In genomic region chr9:31002528-31002927, GRCm38 (mm10) we compare ENCODE assay signal across 17 mouse cellular contexts.
"Had no signal": no experiment of that assay in that cellular context is flagged by ENCODE, and none has a peak within 500 bp of the region (broad histone marks: within the 10 kb centered on the region; RNA-seq: fewer than 3 reads in every experiment).

No protein-coding gene starts in this region.

- H3K27me3 ChIP-seq: neural tube, embryonic 12.5 days; neural tube, embryonic 13.5 days; neural tube, embryonic 15.5 days; stomach, embryonic 15.5 days had no signal

- H3K27ac ChIP-seq: neural tube, embryonic 12.5 days; neural tube, embryonic 13.5 days; neural tube, embryonic 15.5 days; stomach, embryonic 15.5 days; stomach, postnatal 0 days had no signal

- H3K4me3 ChIP-seq: neural tube, embryonic 12.5 days; neural tube, embryonic 13.5 days; neural tube, embryonic 15.5 days; stomach, embryonic 15.5 days had no signal

- DNase-seq: retina, postnatal 1 day; right cerebral cortex, adult 18-20 months; right cerebral cortex, postnatal 14 days; right cerebral cortex, postnatal 25 days; right cerebral cortex, postnatal 4 days; spleen, adult 18-20 months; thymus, adult 18-20 months; thymus, adult 2 months; thymus, postnatal 14 days; thymus, postnatal 25 days; thymus, postnatal 36 days; thymus, postnatal 4 days had no signal

- H3K4me1 ChIP-seq: neural tube, embryonic 12.5 days; neural tube, embryonic 13.5 days; neural tube, embryonic 15.5 days; stomach, embryonic 15.5 days had no signal

- H3K4me2 ChIP-seq: neural tube, embryonic 12.5 days; neural tube, embryonic 13.5 days; neural tube, embryonic 15.5 days; stomach, embryonic 15.5 days had no signal

- H3K9me3 ChIP-seq: neural tube, embryonic 12.5 days; neural tube, embryonic 13.5 days; neural tube, embryonic 15.5 days; stomach, embryonic 15.5 days had no signal

- H3K9ac ChIP-seq: neural tube, embryonic 12.5 days; neural tube, embryonic 13.5 days; neural tube, embryonic 15.5 days; stomach, embryonic 15.5 days had no signal

- H3K36me3 ChIP-seq: neural tube, embryonic 12.5 days; neural tube, embryonic 13.5 days; neural tube, embryonic 15.5 days; stomach, embryonic 15.5 days had no signal
